24 mouse cellular contexts compared by ENCODE assay signal in genomic region chr10:31553302-31553701, GRCm38 (mm10). TPM values are rescaled to one million over a fixed set of nuclear protein-coding genes. Genes with fewer than 3 reads are reported as not detected.
A peak's percentile ranks its signal among the peaks of the same experiment; 100 is the strongest.
DNase-seq lines count a peak whose midpoint lies in the region; TF ChIP-seq lines count a peak whose summit lies in the region.
"Had no signal": no experiment of that assay in that cellular context is flagged by ENCODE, and none has a peak within 500 bp of the region (broad histone marks: within the 10 kb centered on the region; RNA-seq: fewer than 3 reads in every experiment).

No protein-coding gene starts in this region.

- intact Hi-C loops in gastrocnemius, postnatal 36 days (cut with DNase I), result no loop called here

- 80% methylated on average over 4 of the region's 4 CpGs for WGBS in liver, adult 2 months

- peaks cover 21% of the 10 kb centered on the region; the same call in 1 of the 2 replicates for H3K79me2 ChIP-seq in liver, adult 2 months (ENCODE audit: control insufficient read depth, insufficient read depth, low read length)

- DNase-seq in adrenal gland, adult 2 months, result peak; percentile 16
- DNase-seq in adrenal gland, adult 18-20 months (ENCODE audit: low spot score in 2 of 2), result no peak
- DNase-seq in liver, adult 2 months (ENCODE audit: extremely low read depth, low read depth, low spot score), result no peak
- no peak for DNase-seq in liver
- peak; percentile 82 for DNase-seq in NIH3T3 (ENCODE audit: low read depth)
- no peak for DNase-seq in thymus, postnatal 4 days
- DNase-seq in gastrocnemius, postnatal 36 days, result no peak
- DNase-seq: adrenal gland, postnatal 14 days; cerebellum, adult 11-12 months; cerebellum, adult 8-10 months; cerebellum, postnatal 14 days; gastrocnemius, postnatal 10 days; heart, adult 11 months; heart, postnatal 14 days; heart, postnatal 4 days; kidney, adult 11 months; kidney, adult 8-10 months had no signal

- peaks cover 3% of the 10 kb centered on the region; the same call in 1 of the 2 replicates for H3K4me1 ChIP-seq in liver, adult 2 months (ENCODE audit: control insufficient read depth, insufficient read depth, low read length)
- peaks cover 12% of the 10 kb centered on the region for H3K4me1 ChIP-seq in embryonic fibroblast, embryonic 13.5 days (ENCODE audit: control insufficient read depth, insufficient read depth, low read length)
- H3K4me1 ChIP-seq: forebrain, embryonic 12.5 days; heart, embryonic 10.5 days; heart, embryonic 13.5 days; intestine, embryonic 15.5 days had no signal

- no peak for TF ChIP-seq POLR2A in liver, adult 2 months (IDR thresholded peaks at IDR 0.05; ENCODE audit: extremely low read depth, insufficient read depth, low read length)
- TF ChIP-seq POLR2A in embryonic fibroblast, embryonic 13.5 days (IDR thresholded peaks at IDR 0.05; ENCODE audit: low read depth, low read length), result no peak

- H3K36me3 ChIP-seq in liver, adult 2 months (ENCODE audit: control insufficient read depth, insufficient read depth, low read length), result no peaks in the 10 kb centered on the region
- H3K36me3 ChIP-seq: forebrain, embryonic 12.5 days; heart, embryonic 10.5 days; heart, embryonic 13.5 days; intestine, embryonic 15.5 days had no signal

- no peaks in the 10 kb centered on the region for H3K27me3 ChIP-seq in liver, adult 2 months (ENCODE audit: control insufficient read depth, insufficient read depth, low read length)
- H3K27me3 ChIP-seq: forebrain, embryonic 12.5 days; heart, embryonic 13.5 days; intestine, embryonic 15.5 days had no signal

- no peak overlapping the region for H3K4me3 ChIP-seq in liver, adult 2 months (ENCODE audit: insufficient read depth, low read depth, low read length)
- H3K4me3 ChIP-seq in embryonic fibroblast, embryonic 13.5 days (ENCODE audit: insufficient read depth, low read length), result no peak overlapping the region
- H3K4me3 ChIP-seq: forebrain, embryonic 12.5 days; heart, embryonic 10.5 days; heart, embryonic 13.5 days; intestine, embryonic 15.5 days had no signal

- H3K9ac ChIP-seq in liver, adult 2 months (ENCODE audit: low read depth, low read length), result no peak overlapping the region
- H3K9ac ChIP-seq: forebrain, embryonic 12.5 days; heart, embryonic 13.5 days; hindbrain, embryonic 14.5 days; intestine, embryonic 15.5 days had no signal

- H3K27ac ChIP-seq in liver, adult 2 months (replicated peaks; ENCODE audit: insufficient read depth, low read depth, low read length), result peak overlapping the region; percentile 7; the same call in 1 of the 2 replicates
- peak overlapping the region; percentile 86 for H3K27ac ChIP-seq in embryonic fibroblast, embryonic 13.5 days (ENCODE audit: insufficient read depth, low read length)
- H3K27ac ChIP-seq: forebrain, embryonic 12.5 days; heart, embryonic 10.5 days; heart, embryonic 13.5 days; hindbrain, embryonic 14.5 days; intestine, embryonic 15.5 days had no signal

- TF ChIP-seq CTCF in liver, adult 2 months (IDR thresholded peaks at IDR 0.05; ENCODE audit: low read depth, low read length), result no peak
- no peak for TF ChIP-seq CTCF in embryonic fibroblast, embryonic 13.5 days (IDR thresholded peaks at IDR 0.05; ENCODE audit: borderline replicate concordance, insufficient read depth, low read length)

RNA-seq across cellular contexts. Expression of gene Rnf217, which starts 55.7 kb away (rescaled TPM):
- 1 to 10 TPM; 7.5 to 9.1 TPM for total RNA-seq in adrenal gland, adult 2 months (2021)
- 4.0 and 4.1 TPM in 2 replicates for polyA plus RNA-seq in adrenal gland, adult 2 months (2012; rRNA removed)
- 10 to 100 TPM in 1 of 2 experiments, 1 to 10 TPM in 1; 8.7 to 10.1 TPM for total RNA-seq in adrenal gland, adult 18-20 months (2021)
- 7.8 and 8.0 TPM in 2 replicates for total RNA-seq in liver, adult 2 months (2014; rRNA removed)
- 2.4 and 3.5 TPM in 2 replicates for polyA plus RNA-seq in liver, adult 2 months (2012; rRNA removed)
- polyA plus RNA-seq in embryonic fibroblast, embryonic 13.5 days (2011; ENCODE audit: insufficient read length, low read depth, missing spikeins), result 6.9 and 7.2 TPM in 2 replicates
- total RNA-seq in gastrocnemius, postnatal 36 days (2021), result 1 to 10 TPM; 6.4 to 7.7 TPM
- total RNA-seq: MEL had no signal

Comparison
In these comparisons a context has a peak if more than half of its experiments do, and no peak if none do; other contexts are left out.
1. DNase-seq: peak in adrenal gland, adult 2 months (single experiment) and NIH3T3 (single experiment); none in adrenal gland, adult 18-20 months (0 of 2), liver, adult 2 months (single experiment), liver (single experiment), thymus, postnatal 4 days (single experiment) and gastrocnemius, postnatal 36 days (0 of 2).